Comparison of ENCODE assay signal across 28 mouse cellular contexts in the genomic region with DNA sequence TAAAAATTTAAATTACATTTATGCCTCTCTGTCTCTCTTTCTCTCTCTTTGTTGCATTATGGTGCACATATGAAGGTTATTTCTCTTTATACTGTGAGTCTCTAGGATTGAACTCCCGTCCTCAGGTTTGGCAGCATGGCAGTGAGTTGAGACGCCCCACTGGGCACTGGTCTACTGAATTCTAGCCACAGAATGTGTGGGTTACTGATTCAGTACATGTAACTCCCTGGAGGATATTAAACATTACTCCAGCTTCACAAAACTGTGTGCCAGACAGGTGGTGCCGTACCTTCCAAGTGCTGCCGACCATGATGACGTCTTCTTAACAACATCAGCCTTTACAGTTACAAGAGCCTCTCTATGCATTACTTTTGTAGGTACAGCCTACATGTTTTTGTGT.
"Had no signal": no experiment of that assay in that cellular context is flagged by ENCODE, and none has a peak within 500 bp of the region (broad histone marks: within the 10 kb centered on the region; RNA-seq: fewer than 3 reads in every experiment).

No protein-coding gene starts in this region.

- H3K36me3 ChIP-seq: heart, embryonic 10.5 days; heart, embryonic 12.5 days; heart, embryonic 13.5 days; heart, embryonic 15.5 days; hindbrain, embryonic 10.5 days; hindbrain, embryonic 12.5 days; hindbrain, embryonic 13.5 days; hindbrain, embryonic 15.5 days; intestine, embryonic 15.5 days; kidney, embryonic 15.5 days had no signal

- DNase-seq: heart, adult 2 months; heart, postnatal 10 days; heart, postnatal 14 days; heart, postnatal 36 days; heart, postnatal 4 days; kidney, adult 11 months; kidney, adult 18-20 months; kidney, postnatal 14 days; kidney, postnatal 25 days; kidney, postnatal 36 days; kidney, postnatal 4 days; layer of hippocampus, adult 9-11 months; layer of hippocampus, postnatal 36 days had no signal

- H3K27ac ChIP-seq: heart, adult 2 months; heart, embryonic 10.5 days; heart, embryonic 13.5 days; heart, embryonic 15.5 days; hindbrain, embryonic 10.5 days; hindbrain, embryonic 12.5 days; hindbrain, embryonic 13.5 days; hindbrain, embryonic 14.5 days; hindbrain, embryonic 15.5 days; hindbrain, postnatal 0 days; intestine, embryonic 15.5 days; kidney, embryonic 15.5 days; kidney, postnatal 0 days; layer of hippocampus, adult 2 months; left cerebral cortex, adult 2 months had no signal

- H3K27me3 ChIP-seq: heart, embryonic 12.5 days; heart, embryonic 13.5 days; heart, embryonic 15.5 days; hindbrain, embryonic 12.5 days; hindbrain, embryonic 13.5 days; hindbrain, embryonic 15.5 days; intestine, embryonic 15.5 days; kidney, embryonic 15.5 days had no signal

- H3K4me1 ChIP-seq: heart, embryonic 10.5 days; heart, embryonic 12.5 days; heart, embryonic 13.5 days; hindbrain, embryonic 10.5 days; hindbrain, embryonic 12.5 days; hindbrain, embryonic 13.5 days; hindbrain, embryonic 15.5 days; intestine, embryonic 15.5 days; kidney, embryonic 15.5 days had no signal

- H3K4me3 ChIP-seq: heart, adult 2 months; heart, embryonic 10.5 days; heart, embryonic 12.5 days; heart, embryonic 13.5 days; heart, embryonic 15.5 days; hindbrain, embryonic 10.5 days; hindbrain, embryonic 12.5 days; hindbrain, embryonic 13.5 days; hindbrain, embryonic 15.5 days; intestine, embryonic 15.5 days; kidney, embryonic 15.5 days; layer of hippocampus, adult 2 months; left cerebral cortex, adult 2 months had no signal
